Mouse (Mus musculus): ENCODE data around the gene Rbm42.
A peak's percentile ranks its signal among the peaks of the same experiment; 100 is the strongest.

DNA sequence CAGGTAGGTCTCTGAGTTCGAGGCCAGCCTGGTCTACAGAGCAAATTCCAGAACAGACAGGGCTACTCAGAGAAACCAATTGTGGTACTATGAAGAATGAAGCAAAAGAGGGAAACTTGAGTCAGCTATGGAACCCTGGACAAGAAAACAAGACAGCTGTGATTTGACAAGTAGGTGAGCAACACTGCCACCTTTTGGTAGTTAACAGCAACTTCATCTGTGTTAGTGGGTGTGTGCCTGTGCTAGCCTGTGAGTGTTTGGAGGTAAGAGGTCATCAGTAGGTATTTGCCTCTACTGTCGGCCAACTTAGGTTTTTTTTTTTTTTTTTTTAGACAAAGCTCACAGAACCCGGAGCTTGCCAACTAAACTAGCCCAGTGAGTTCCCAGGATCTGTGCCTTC, 19.1 kb upstream of the Rbm42 start:
- TF ChIP-seq CTCF (conservative IDR thresholded peaks at IDR 0.05; ENCODE audit: insufficient read depth, insufficient read length, low read depth, low read length) (peak; percentile 51), POLR2A (IDR thresholded peaks at IDR 0.05; ENCODE audit: low read depth, low read length) (no peak)
